Mouse (Mus musculus) heart, postnatal 0 days (tissue): ENCODE data around the gene Socs7. TPM values are rescaled to one million over a fixed set of nuclear protein-coding genes. Genes with fewer than 3 reads are reported as not detected.

ENCODE experiments used
- ATAC-seq: fragments of 200-750 bp; cut with Nextera tagmentation; 2 replicates; pipeline ENCODE4 v1.8.0; 2017; ENCODE audit warnings: low read depth, moderate number of reproducible peaks, moderate library complexity; ENCODE audit not compliant: insufficient read depth
- DNase-seq: peaks from one replicate; pipeline ENCODE4 v3.0.0-alpha.2; 2016; ENCODE audit warnings: low spot score
- H3K27ac ChIP-seq: fragments of 300-500 bp; sonication (generic); 2 replicates; pipeline ENCODE4 v1.5.1; 2014; ENCODE audit warnings: low read depth, mild to moderate bottlenecking
- H3K27me3 ChIP-seq: fragments of 300-500 bp; sonication (generic); 2 replicates; pipeline ENCODE4 v1.6.1; 2014; ENCODE audit warnings: low read length, mixed read lengths; ENCODE audit not compliant: control insufficient read depth, insufficient read depth
- H3K36me3 ChIP-seq: fragments of 300-500 bp; sonication (generic); replicated peaks from 2 replicates; pipeline ENCODE4 v1.6.1; 2014; ENCODE audit warnings: low read length, mixed read lengths; ENCODE audit not compliant: control insufficient read depth, insufficient read depth
- H3K4me1 ChIP-seq: fragments of 300-500 bp; sonication (generic); 2 replicates; pipeline ENCODE4 v1.6.1; 2014; ENCODE audit warnings: antibody characterized with exemption; ENCODE audit not compliant: control insufficient read depth, insufficient read depth
- H3K4me2 ChIP-seq: fragments of 300-500 bp; sonication (generic); 2 replicates; pipeline ENCODE4 v1.6.1; 2014; ENCODE audit warnings: low read depth, mild to moderate bottlenecking, low read length, moderate library complexity
- H3K4me3 ChIP-seq: fragments of 300-500 bp; sonication (generic); 2 replicates; pipeline ENCODE4 v1.5.1; 2014; ENCODE audit warnings: low read depth, low read length
- H3K9ac ChIP-seq: fragments of 300-500 bp; sonication (generic); replicated peaks from 2 replicates; pipeline ENCODE4 v1.6.1; 2014; ENCODE audit warnings: low read depth, low read length, mixed read lengths
- H3K9me3 ChIP-seq: fragments of 300-500 bp; sonication (generic); replicated peaks from 2 replicates; pipeline ENCODE4 v1.6.1; 2016; ENCODE audit warnings: low read length; ENCODE audit not compliant: control insufficient read depth
- CTCF ChIP-seq: IDR thresholded peaks from 2 replicates; pipeline ENCODE4 v1.5.1; 2016; ENCODE audit warnings: antibody characterized with exemption, control low read depth, low read depth
- EP300 ChIP-seq: IDR thresholded peaks from 2 replicates; pipeline ENCODE4 v1.6.1; 2016; ENCODE audit warnings: antibody characterized with exemption, low read depth
- WGBS: fragments of 180-500 bp; shearing (Covaris S2); extraction: QIAGEN DNeasy Blood & Tissue Kit; methylation state at CpG from one replicate; pipeline ENCODE4 v1.1.7; 2014; 5-methylcytosine and 5-hydroxymethylcytosine counted together
- polyA plus RNA-seq: library from polyadenylated mRNA; unstranded; fragments of >200 nt; fragmentation: Nextera tagmentation; extraction: Ambion mirVana; gene quantifications from 2 replicates; pipeline ENCODE4 v1.2.1, GENCODE M21; 2015
- total RNA-seq: library from RNA; depleted of rRNA; stranded (reverse); fragments of >200 nt; gene quantifications from 2 replicates; pipeline ENCODE4 v1.2.3, GENCODE M21; 2014; ENCODE audit warnings: low replicate concordance

Socs7 gene
- total and polyA plus RNA-seq, 2 experiments from 2014 or later: 2.1 to 15.4 TPM

- no peak overlapping the region for H3K9ac ChIP-seq
- no peak overlapping the region for H3K27ac ChIP-seq
- no peaks in the 10 kb centered on the region for H3K27me3 ChIP-seq
- 80% methylated on average over 8 of the region's 8 CpGs for WGBS
- no peaks in the 10 kb centered on the region for H3K9me3 ChIP-seq
- no peak overlapping the region for H3K4me2 ChIP-seq
- DNase-seq (no peak), ATAC-seq (no peak)
- H3K36me3 ChIP-seq: no peaks in the 10 kb centered on the region
- TF ChIP-seq EP300 (no peak), CTCF (no peak)
- H3K4me3 ChIP-seq: no peak overlapping the region
- peaks cover 55% of the 10 kb centered on the region for H3K4me1 ChIP-seq
Measured at GRCm38 (mm10) chr11:97434121-97434520, 71.8 kb downstream of the Socs7 start.

- WGBS: 4% methylated on average over 15 of the region's 15 CpGs
- Histone ChIP-seq H3K4me1 (peaks cover 55% of the 10 kb centered on the region), H3K27me3 (no peaks in the 10 kb centered on the region), H3K27ac (peak overlapping the region; percentile 93), H3K4me2 (peak overlapping the region; percentile 41), H3K9ac (no peak overlapping the region), H3K36me3 (no peaks in the 10 kb centered on the region), H3K4me3 (peak overlapping the region; percentile 24), H3K9me3 (no peaks in the 10 kb centered on the region)
- TF ChIP-seq CTCF: peak; percentile 31
- no peak for TF ChIP-seq EP300
- DNase-seq (peak; percentile 88), ATAC-seq (peak; percentile 63)
Measured at GRCm38 (mm10) chr11:97434704-97435454, 72.5 kb downstream of the Socs7 start.

- DNase-seq (peak; percentile 25), ATAC-seq (peak; percentile 18)
- 0 out of 2 replicates have a peak overlapping the region, but pooled peaks have one; percentile 17 for H3K9ac ChIP-seq
- 26% methylated on average over 13 of the region's 13 CpGs for WGBS
- peak overlapping the region; percentile 93 for H3K27ac ChIP-seq
- H3K36me3 ChIP-seq: no peaks in the 10 kb centered on the region
- peaks cover 56% of the 10 kb centered on the region for H3K4me1 ChIP-seq
- TF ChIP-seq EP300 (no peak), CTCF (no peak)
- no peak overlapping the region for H3K4me3 ChIP-seq
- no peaks in the 10 kb centered on the region for H3K27me3 ChIP-seq
- peak overlapping the region; percentile 41 for H3K4me2 ChIP-seq
- no peaks in the 10 kb centered on the region for H3K9me3 ChIP-seq
Measured at GRCm38 (mm10) chr11:97435808-97436491, 73.6 kb downstream of the Socs7 start.

GRCm38 (mm10) chr11:97437745-97438144, 75.4 kb downstream of the Socs7 start:
- Histone ChIP-seq H3K27me3 (no peaks in the 10 kb centered on the region), H3K36me3 (no peaks in the 10 kb centered on the region), H3K4me2 (0 out of 2 replicates have a peak overlapping the region, but pooled peaks have one; percentile 17), H3K9me3 (no peaks in the 10 kb centered on the region), H3K9ac (0 out of 2 replicates have a peak overlapping the region, but pooled peaks have one; percentile 1), H3K27ac (peak overlapping the region; percentile 93), H3K4me1 (peaks cover 71% of the 10 kb centered on the region), H3K4me3 (no peak overlapping the region)
- peak; percentile 96 for DNase-seq
- WGBS: 6% methylated on average over 5 of the region's 5 CpGs
- TF ChIP-seq EP300 (peak; percentile 96), CTCF (no peak)
- peak; percentile 70 for ATAC-seq

- Histone ChIP-seq H3K27me3 (no peaks in the 10 kb centered on the region), H3K4me1 (peaks cover 78% of the 10 kb centered on the region), H3K9me3 (no peaks in the 10 kb centered on the region), H3K27ac (peak overlapping the region; percentile 93), H3K36me3 (peaks cover 6% of the 10 kb centered on the region), H3K4me3 (no peak overlapping the region), H3K9ac (no peak overlapping the region), H3K4me2 (peak overlapping the region; percentile 81; the same call in 1 of the 2 replicates)
- peak; percentile 68 for DNase-seq
- no peak for TF ChIP-seq CTCF
- TF ChIP-seq EP300: no peak
- ATAC-seq: no peak; the same call in 1 of the 2 replicates
- 25% methylated on average over 9 of the region's 9 CpGs for WGBS
Measured at GRCm38 (mm10) chr11:97438868-97439267, 76.5 kb downstream of the Socs7 start.
